Mouse (Mus musculus) limb, embryonic 12.5 days (tissue): Measurements from ENCODE around the gene Tnip3. TPM values are rescaled to one million over a fixed set of nuclear protein-coding genes. Genes with fewer than 3 reads are reported as not detected.
A peak's percentile ranks its signal among the peaks of the same experiment; 100 is the strongest.

Experiments
- ATAC-seq: fragments of 200-750 bp; cut with Nextera tagmentation; 2 replicates; pipeline ENCODE4 v1.8.0; 2017; ENCODE audit warnings: low read depth, moderate TSS enrichment; ENCODE audit not compliant: insufficient number of reproducible peaks, insufficient read depth, low FRiP score, low TSS enrichment
- H3K27ac ChIP-seq: fragments of 300-500 bp; sonication (generic); 2 replicates; pipeline ENCODE4 v1.5.1; 2016; ENCODE audit warnings: mild to moderate bottlenecking, moderate library complexity
- H3K27me3 ChIP-seq: fragments of 300-500 bp; sonication (generic); 2 replicates; pipeline ENCODE4 v1.6.1; 2016; ENCODE audit warnings: mild to moderate bottlenecking, moderate library complexity
- H3K36me3 ChIP-seq: fragments of 300-500 bp; sonication (generic); 2 replicates; pipeline ENCODE4 v1.6.1; 2016; ENCODE audit warnings: mild to moderate bottlenecking, moderate library complexity
- H3K4me1 ChIP-seq: fragments of 300-500 bp; sonication (generic); replicated peaks from 2 replicates; pipeline ENCODE4 v1.6.1; 2016
- H3K4me2 ChIP-seq: fragments of 300-500 bp; sonication (generic); 2 replicates; pipeline ENCODE4 v1.6.1; 2016; ENCODE audit warnings: mild to moderate bottlenecking, moderate library complexity
- H3K4me3 ChIP-seq: fragments of 300-500 bp; sonication (generic); replicated peaks from 2 replicates; pipeline ENCODE4 v1.5.1; 2016; ENCODE audit warnings: mild to moderate bottlenecking
- H3K9ac ChIP-seq: fragments of 300-500 bp; sonication (generic); replicated peaks from 2 replicates; pipeline ENCODE4 v1.6.1; 2016; ENCODE audit warnings: mild to moderate bottlenecking, moderate library complexity
- H3K9me3 ChIP-seq: fragments of 300-500 bp; sonication (generic); 2 replicates; pipeline ENCODE4 v1.6.1; 2016; ENCODE audit warnings: mild to moderate bottlenecking, moderate library complexity
- WGBS: fragments of 180-500 bp; shearing (Covaris S2); methylation state at CpG from one replicate; pipeline ENCODE4 v1.1.7; 2016; 5-methylcytosine and 5-hydroxymethylcytosine counted together
- polyA plus RNA-seq: library from polyadenylated mRNA; unstranded; fragments of >200 nt; fragmentation: Nextera tagmentation; extraction: Ambion mirVana; gene quantifications from 2 replicates; pipeline ENCODE4 v1.2.1, GENCODE M21; 2016

Tnip3 gene
- not detected in 2 replicates for polyA plus RNA-seq

- Histone ChIP-seq H3K36me3 (no peaks in the 10 kb centered on the region), H3K4me2 (no peak within 1 kb of the TSS), H3K4me1 (no peaks in the 10 kb centered on the region), H3K4me3 (no peak within 1 kb of the TSS), H3K27me3 (no peaks in the 10 kb centered on the region), H3K9me3 (no peaks in the 10 kb centered on the region), H3K9ac (no peak within 1 kb of the TSS), H3K27ac (no peak within 1 kb of the TSS)
- 87% methylated on average over 5 of the region's 5 CpGs for WGBS
- no peak for ATAC-seq
These were observed at the start of gene Tnip3 for GRCm38 (mm10) chr6:65525192-65525591. Tnip3 (plus strand) TSS chr6:65525313.

GRCm38 (mm10) chr6:65498786-65499185 is 26.3 kb upstream of the Tnip3 start:
- Histone ChIP-seq H3K9me3 (no peaks in the 10 kb centered on the region), H3K27me3 (no peaks in the 10 kb centered on the region), H3K36me3 (no peaks in the 10 kb centered on the region), H3K27ac (no peak overlapping the region), H3K4me2 (no peak overlapping the region), H3K4me1 (no peaks in the 10 kb centered on the region), H3K9ac (no peak overlapping the region), H3K4me3 (no peak overlapping the region)
- no peak for ATAC-seq

- 0 out of 2 replicates have a peak, but pooled peaks have one; percentile 66 for ATAC-seq
These were observed 15.0 kb upstream of the Tnip3 start for GRCm38 (mm10) chr6:65510051-65510669.

GRCm38 (mm10) chr6:65513813-65514212 is 11.3 kb upstream of the Tnip3 start:
- Histone ChIP-seq H3K27ac (no peak overlapping the region), H3K4me2 (no peak overlapping the region), H3K9me3 (no peaks in the 10 kb centered on the region), H3K4me3 (no peak overlapping the region), H3K9ac (no peak overlapping the region), H3K4me1 (no peaks in the 10 kb centered on the region), H3K36me3 (no peaks in the 10 kb centered on the region), H3K27me3 (no peaks in the 10 kb centered on the region; the same call in 1 of the 2 replicates)
- WGBS: 86% methylated on average over 3 of the region's 3 CpGs
- ATAC-seq: no peak

More at GRCm38 (mm10) chr6:65510051-65510669, 15.0 kb upstream of the Tnip3 start:
- Histone ChIP-seq H3K4me2 (no peak overlapping the region), H3K36me3 (no peaks in the 10 kb centered on the region), H3K4me3 (no peak overlapping the region), H3K9me3 (no peaks in the 10 kb centered on the region), H3K9ac (no peak overlapping the region), H3K27me3 (no peaks in the 10 kb centered on the region; the same call in 1 of the 2 replicates), H3K4me1 (no peaks in the 10 kb centered on the region), H3K27ac (no peak overlapping the region)
- 46% methylated on average over 4 of the region's 4 CpGs for WGBS

GRCm38 (mm10) chr6:65516759-65517158 is 8.4 kb upstream of the Tnip3 start:
- ATAC-seq: no peak
- no peak overlapping the region for H3K4me2 ChIP-seq
- H3K4me3 ChIP-seq: no peak overlapping the region
- no peak overlapping the region for H3K27ac ChIP-seq
- no peaks in the 10 kb centered on the region; the same call in 1 of the 2 replicates for H3K27me3 ChIP-seq
- no peaks in the 10 kb centered on the region for H3K4me1 ChIP-seq
- H3K9me3 ChIP-seq: no peaks in the 10 kb centered on the region
- H3K9ac ChIP-seq: no peak overlapping the region
- WGBS: 85% methylated on average over 8 of the region's 8 CpGs
- no peaks in the 10 kb centered on the region for H3K36me3 ChIP-seq

GRCm38 (mm10) chr6:65520821-65521220 is 4.3 kb upstream of the Tnip3 start:
- no peak for ATAC-seq
- no peak overlapping the region for H3K4me3 ChIP-seq

GRCm38 (mm10) chr6:65527892-65528291 is 2.8 kb downstream of the Tnip3 start:
- no peak for ATAC-seq
- H3K27me3 ChIP-seq: no peaks in the 10 kb centered on the region
- no peaks in the 10 kb centered on the region for H3K36me3 ChIP-seq
- WGBS: 74% methylated on average over 1 of the region's 1 CpGs
- H3K9me3 ChIP-seq: no peaks in the 10 kb centered on the region
- no peak overlapping the region for H3K27ac ChIP-seq
- no peak overlapping the region for H3K9ac ChIP-seq
- no peaks in the 10 kb centered on the region; the same call in 1 of the 2 replicates for H3K4me1 ChIP-seq
- no peak overlapping the region for H3K4me2 ChIP-seq
- no peak overlapping the region for H3K4me3 ChIP-seq

More at GRCm38 (mm10) chr6:65520821-65521220, 4.3 kb upstream of the Tnip3 start:
- Histone ChIP-seq H3K27me3 (no peaks in the 10 kb centered on the region), H3K9me3 (no peaks in the 10 kb centered on the region), H3K36me3 (no peaks in the 10 kb centered on the region), H3K9ac (no peak overlapping the region), H3K4me2 (no peak overlapping the region), H3K4me1 (no peaks in the 10 kb centered on the region), H3K27ac (no peak overlapping the region)
- 84% methylated on average over 3 of the region's 3 CpGs for WGBS

GRCm38 (mm10) chr6:65531232-65531848 is 6.2 kb downstream of the Tnip3 start:
- no peak for ATAC-seq
- WGBS: 71% methylated on average over 3 of the region's 3 CpGs
- Histone ChIP-seq H3K9ac (no peak overlapping the region), H3K36me3 (no peaks in the 10 kb centered on the region), H3K9me3 (no peaks in the 10 kb centered on the region), H3K4me3 (no peak overlapping the region), H3K27me3 (no peaks in the 10 kb centered on the region), H3K4me1 (no peaks in the 10 kb centered on the region; the same call in 1 of the 2 replicates), H3K27ac (no peak overlapping the region), H3K4me2 (no peak overlapping the region)

GRCm38 (mm10) chr6:65533687-65534086 is 8.6 kb downstream of the Tnip3 start:
- Histone ChIP-seq H3K36me3 (no peaks in the 10 kb centered on the region), H3K4me1 (peaks cover 13% of the 10 kb centered on the region), H3K4me2 (no peak overlapping the region), H3K4me3 (no peak overlapping the region), H3K9me3 (no peaks in the 10 kb centered on the region), H3K27ac (no peak overlapping the region), H3K9ac (no peak overlapping the region), H3K27me3 (no peaks in the 10 kb centered on the region)
- 83% methylated on average over 1 of the region's 1 CpGs for WGBS
- ATAC-seq: no peak

GRCm38 (mm10) chr6:65537327-65537884 is 12.3 kb downstream of the Tnip3 start:
- ATAC-seq: no peak
- Histone ChIP-seq H3K27ac (no peak overlapping the region), H3K36me3 (no peaks in the 10 kb centered on the region), H3K27me3 (no peaks in the 10 kb centered on the region), H3K4me1 (peaks cover 19% of the 10 kb centered on the region), H3K4me2 (no peak overlapping the region), H3K9me3 (no peaks in the 10 kb centered on the region), H3K9ac (no peak overlapping the region), H3K4me3 (no peak overlapping the region)
- 40% methylated on average over 5 of the region's 5 CpGs for WGBS

- Histone ChIP-seq H3K27ac (no peak overlapping the region), H3K9ac (no peak overlapping the region), H3K36me3 (no peaks in the 10 kb centered on the region), H3K4me3 (no peak overlapping the region), H3K27me3 (no peaks in the 10 kb centered on the region), H3K9me3 (no peaks in the 10 kb centered on the region), H3K4me1 (peaks cover 25% of the 10 kb centered on the region), H3K4me2 (no peak overlapping the region)
- WGBS: 66% methylated on average over 9 of the region's 9 CpGs
- ATAC-seq: no peak
These were observed 13.0 kb downstream of the Tnip3 start for GRCm38 (mm10) chr6:65538022-65538652.
